Mouse (Mus musculus): ENCODE measurements at regions not wholly inside any gene's neighbourhood (a gene's known extent, or its start where the extent isn't known, plus 50 kb on each side); places are given as distances from the start of the nearest gene placed in this dataset.

DNA sequence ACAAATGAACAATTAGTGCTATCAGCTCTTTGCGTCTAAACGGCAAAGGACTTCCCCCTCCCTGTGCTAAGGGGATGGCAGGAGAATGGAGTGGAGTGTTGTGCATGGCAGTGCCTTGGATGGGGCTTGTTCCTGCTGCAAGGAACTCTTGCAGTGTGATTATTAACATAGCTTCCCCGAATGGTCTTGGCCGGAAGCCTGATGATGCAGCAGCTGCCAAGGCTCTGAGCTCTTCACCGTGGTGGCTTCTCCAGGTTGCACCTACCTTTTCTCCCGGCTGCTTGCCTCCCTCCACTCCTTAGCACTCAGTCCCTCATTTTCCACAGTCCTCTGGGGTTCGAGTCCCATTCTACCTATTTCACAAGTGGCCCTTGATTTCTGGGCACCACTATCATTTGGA lies 76.8 kb upstream of the 4931429L15Rik start:
- TF ChIP-seq CTCF (IDR thresholded peaks at IDR 0.05; ENCODE audit: borderline replicate concordance, control insufficient read depth, extremely low read depth, insufficient read depth, low read length, poor library complexity) = no peak
- no peak for TF ChIP-seq POLR2A (IDR thresholded peaks at IDR 0.05; ENCODE audit: control insufficient read depth, extremely low read depth, insufficient read depth, low read length, poor library complexity)

Data from thymus, adult 2 months (tissue).